Mouse (Mus musculus) limb, embryonic 14.5 days (tissue): ENCODE measurements around the gene 5031439G07Rik. TPM values are rescaled to one million over a fixed set of nuclear protein-coding genes. Genes with fewer than 3 reads are reported as not detected.
A peak's percentile ranks its signal among the peaks of the same experiment; 100 is the strongest.

ENCODE experiments used
- ATAC-seq: fragments of 200-750 bp; cut with Nextera tagmentation; 2 replicates; pipeline ENCODE4 v1.8.0; 2017; ENCODE audit warnings: low read depth, moderate number of reproducible peaks, moderate TSS enrichment; ENCODE audit not compliant: low FRiP score
- DNase-seq: peaks from one replicate; pipeline ENCODE4 v3.0.0-alpha.2; 2015; ENCODE audit warnings: low spot score
- H3K27ac ChIP-seq: fragments of 300-500 bp; sonication (generic); replicated peaks from 2 replicates; pipeline ENCODE4 v1.5.1; 2014; ENCODE audit warnings: low read depth, mild to moderate bottlenecking, low read length, moderate library complexity, mixed read lengths
- H3K27me3 ChIP-seq: fragments of 300-500 bp; sonication (generic); 2 replicates; pipeline ENCODE4 v1.6.1; 2014; ENCODE audit warnings: low read length, mixed read lengths; ENCODE audit not compliant: control insufficient read depth, insufficient read depth
- H3K36me3 ChIP-seq: fragments of 300-500 bp; sonication (generic); 2 replicates; pipeline ENCODE4 v1.6.1; 2014; ENCODE audit warnings: mild to moderate bottlenecking, low read length, moderate library complexity, mixed read lengths; ENCODE audit not compliant: control insufficient read depth, insufficient read depth
- H3K4me1 ChIP-seq: fragments of 300-500 bp; sonication (generic); 2 replicates; pipeline ENCODE4 v1.6.1; 2014; ENCODE audit warnings: antibody characterized with exemption, low read length, mixed read lengths; ENCODE audit not compliant: control insufficient read depth, insufficient read depth
- H3K4me2 ChIP-seq: fragments of 300-500 bp; sonication (generic); replicated peaks from 2 replicates; pipeline ENCODE4 v1.6.1; 2014; ENCODE audit warnings: low read depth, mild to moderate bottlenecking, low read length, moderate library complexity; ENCODE audit not compliant: severe bottlenecking
- H3K4me3 ChIP-seq: fragments of 300-500 bp; sonication (generic); replicated peaks from 2 replicates; pipeline ENCODE4 v1.5.1; 2014; ENCODE audit warnings: low read length
- H3K9ac ChIP-seq: fragments of 300-500 bp; sonication (generic); 2 replicates; pipeline ENCODE4 v1.6.1; 2014; ENCODE audit warnings: mild to moderate bottlenecking, low read depth, low read length, moderate library complexity; ENCODE audit not compliant: severe bottlenecking
- H3K9me3 ChIP-seq: fragments of 300-500 bp; sonication (generic); 2 replicates; pipeline ENCODE4 v1.6.1; 2016; ENCODE audit warnings: low read length; ENCODE audit not compliant: control insufficient read depth
- POLR2A ChIP-seq: fragments of 200-500 bp; IDR thresholded peaks from 2 replicates; pipeline ENCODE4 v1.8.0; 2012; ENCODE audit warnings: inconsistent platforms, mild to moderate bottlenecking, moderate library complexity, borderline replicate concordance; ENCODE audit not compliant: insufficient read depth, insufficient read length; ENCODE audit errors: extremely low read depth
- WGBS: fragments of 180-500 bp; shearing (Covaris S2); extraction: QIAGEN DNeasy Blood & Tissue Kit; methylation state at CpG from one replicate; pipeline ENCODE4 v1.1.7; 2014; 5-methylcytosine and 5-hydroxymethylcytosine counted together
- polyA plus RNA-seq, 2 experiments: library from polyadenylated mRNA; depleted of rRNA in 1 of 2; stranded (reverse) in 1 of 2; unstranded in 1 of 2; fragments of >200 nt; fragmentation: Nextera tagmentation in 1 of 2; extraction: Ambion mirVana in 1 of 2; gene quantifications; 2 replicates each; pipeline versions ENCODE4 v1.2.1 to v1.2.3; 2012 to 2014

5031439G07Rik gene
- polyA plus RNA-seq, 2 experiments = 12.3 to 21.8 TPM

DNA sequence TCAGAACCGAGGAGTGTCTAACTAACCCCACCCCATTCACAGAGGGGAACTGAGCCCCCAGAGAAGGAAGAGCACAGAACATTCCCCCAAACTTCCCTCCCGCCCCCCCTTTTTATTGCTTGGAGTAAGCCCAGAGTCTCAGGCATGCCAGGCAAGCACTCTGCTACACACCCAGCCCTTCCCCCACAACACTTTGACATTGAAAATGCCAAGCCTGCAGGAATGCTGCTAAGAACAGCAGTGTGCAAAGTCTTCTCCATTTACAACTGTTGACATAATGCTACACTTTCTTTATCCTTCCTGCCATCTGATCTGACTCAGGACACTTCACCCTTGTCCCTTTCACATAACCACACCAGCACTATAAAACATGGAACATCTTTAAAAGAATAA, 24.3 kb upstream of the 5031439G07Rik start:
- DNase-seq (no peak), ATAC-seq (0 out of 2 replicates have a peak, but pooled peaks have one; percentile 34)
- no peaks in the 10 kb centered on the region for H3K36me3 ChIP-seq
- no peak for TF ChIP-seq POLR2A
- no peak overlapping the region for H3K4me3 ChIP-seq
- H3K4me1 ChIP-seq = peaks cover 9% of the 10 kb centered on the region; the same call in 1 of the 2 replicates
- H3K27me3 ChIP-seq = peaks cover 10% of the 10 kb centered on the region; the same call in 1 of the 2 replicates
- WGBS = 21% methylated on average over 2 of the region's 2 CpGs
- H3K27ac ChIP-seq = no peak overlapping the region
- H3K9me3 ChIP-seq = no peaks in the 10 kb centered on the region
- H3K9ac ChIP-seq = peak overlapping the region; percentile 7; the same call in 1 of the 2 replicates
- H3K4me2 ChIP-seq = peak overlapping the region; percentile 10; the same call in 1 of the 2 replicates

- Histone ChIP-seq H3K4me3 (no peak overlapping the region), H3K36me3 (no peaks in the 10 kb centered on the region), H3K27ac (peak overlapping the region; percentile 26; the same call in 1 of the 2 replicates), H3K9ac (peak overlapping the region; percentile 7; the same call in 1 of the 2 replicates), H3K4me2 (peak overlapping the region; percentile 20), H3K9me3 (no peaks in the 10 kb centered on the region), H3K27me3 (peaks cover 10% of the 10 kb centered on the region; the same call in 1 of the 2 replicates), H3K4me1 (peaks cover 9% of the 10 kb centered on the region; the same call in 1 of the 2 replicates)
- DNase-seq (no peak), ATAC-seq (no peak)
- TF ChIP-seq POLR2A = no peak
- 27% methylated on average over 19 of the region's 19 CpGs for WGBS
Measured at GRCm38 (mm10) chr15:85011895-85012661, 23.7 kb upstream of the 5031439G07Rik start.

GRCm38 (mm10) chr15:85009666-85010065, 21.3 kb upstream of the 5031439G07Rik start:
- DNase-seq = no peak
- 82% methylated on average over 8 of the region's 8 CpGs for WGBS
- no peaks in the 10 kb centered on the region for H3K27me3 ChIP-seq
- no peaks in the 10 kb centered on the region for H3K36me3 ChIP-seq
- H3K27ac ChIP-seq = no peak overlapping the region
- H3K9me3 ChIP-seq = no peaks in the 10 kb centered on the region
- ATAC-seq = no peak
- no peak overlapping the region for H3K9ac ChIP-seq
- peaks cover 9% of the 10 kb centered on the region; the same call in 1 of the 2 replicates for H3K4me1 ChIP-seq
- no peak overlapping the region for H3K4me3 ChIP-seq
- TF ChIP-seq POLR2A = no peak
- H3K4me2 ChIP-seq = no peak overlapping the region

GRCm38 (mm10) chr15:85000984-85001982, 12.9 kb upstream of the 5031439G07Rik start:
- no peaks in the 10 kb centered on the region for H3K27me3 ChIP-seq
- H3K4me2 ChIP-seq = no peak overlapping the region
- H3K36me3 ChIP-seq = no peaks in the 10 kb centered on the region
- no peaks in the 10 kb centered on the region for H3K4me1 ChIP-seq
- 20% methylated on average over 27 of the region's 29 CpGs for WGBS
- no peak overlapping the region for H3K27ac ChIP-seq
- no peak overlapping the region for H3K9ac ChIP-seq
- peak; percentile 70; the same call in 1 of the 2 replicates for ATAC-seq
- H3K4me3 ChIP-seq = no peak overlapping the region
- DNase-seq = peak; percentile 79
- no peak for TF ChIP-seq POLR2A
- no peaks in the 10 kb centered on the region for H3K9me3 ChIP-seq

GRCm38 (mm10) chr15:84999911-85000310, 11.6 kb upstream of the 5031439G07Rik start:
- Histone ChIP-seq H3K36me3 (no peaks in the 10 kb centered on the region), H3K9ac (no peak overlapping the region), H3K27ac (no peak overlapping the region), H3K4me1 (no peaks in the 10 kb centered on the region), H3K9me3 (no peaks in the 10 kb centered on the region), H3K27me3 (no peaks in the 10 kb centered on the region), H3K4me3 (no peak overlapping the region), H3K4me2 (no peak overlapping the region)
- ATAC-seq = no peak
- 69% methylated on average over 7 of the region's 7 CpGs for WGBS
- no peak for TF ChIP-seq POLR2A
- no peak for DNase-seq
